Mouse (Mus musculus): Measurements from ENCODE around the gene Srp72. TPM values are rescaled to one million over a fixed set of nuclear protein-coding genes. Genes with fewer than 3 reads are reported as not detected.

Gene Srp72
- total and polyA plus RNA-seq, 3 experiments = 77.4 to 148 (median 85.2) TPM

- dilution Hi-C loops (cut with MboI; ENCODE audit: extremely low pct_ligation_motif_present, extremely low pct_unique_long_range_greater_than_20kb, low sequenced_read_pairs) (no loop called here), in situ Hi-C loops (cut with MboI; ENCODE audit: low pct_ligation_motif_present, low pct_unique_long_range_greater_than_20kb, low sequenced_read_pairs) (no loop called here)
- H3K4me2 ChIP-seq (ENCODE audit: insufficient read depth, low read depth, poor library complexity, severe bottlenecking) = no peak overlapping the region
- no peak for DNase-seq (ENCODE audit: extremely low read depth)
- no peaks in the 10 kb centered on the region for H3K4me1 ChIP-seq (ENCODE audit: control insufficient read depth in 1 of 2, insufficient read depth in 2 of 2)
- H3K9ac ChIP-seq (ENCODE audit: insufficient read depth, low read depth) = no peak overlapping the region
- H3K79me2 ChIP-seq (replicated peaks; ENCODE audit: control insufficient read depth, extremely low read depth, insufficient read depth, poor library complexity, severe bottlenecking) = no peaks in the 10 kb centered on the region
- H3K27me3 ChIP-seq (replicated peaks) = no peaks in the 10 kb centered on the region
- H3K27ac ChIP-seq (ENCODE audit: insufficient read depth, low read depth) = no peak overlapping the region
- no peak overlapping the region for H3K4me3 ChIP-seq (replicated peaks in 1 of 3; ENCODE audit: low read depth in 2 of 3, low read length in 2 of 3, poor library complexity in 1 of 3)
- TF ChIP-seq NELFE (IDR thresholded peaks at IDR 0.05; ENCODE audit: low read depth, low read length) (no peak), CHD2 (IDR thresholded peaks at IDR 0.05; ENCODE audit: low read length) (no peak), ZKSCAN1 (IDR thresholded peaks at IDR 0.05; ENCODE audit: borderline replicate concordance, low read depth, low read length) (no peak), SMC3 (IDR thresholded peaks at IDR 0.05; ENCODE audit: low read depth, low read length) (no peak), BHLHE40 (IDR thresholded peaks at IDR 0.05; ENCODE audit: low read depth, low read length) (no peak), MAFK (IDR thresholded peaks at IDR 0.05; ENCODE audit: insufficient replicate concordance, low read length) (no peak), IRF4 (IDR thresholded peaks at IDR 0.05; ENCODE audit: low read depth, low read length) (no peak)
- peaks cover 3% of the 10 kb centered on the region for H3K9me3 ChIP-seq (replicated peaks; ENCODE audit: low read length)
- no peaks in the 10 kb centered on the region for H3K36me3 ChIP-seq (replicated peaks in 1 of 2; ENCODE audit: control insufficient read depth in 1 of 2, insufficient read depth in 1 of 2, low read length in 1 of 2)
Observed at GRCm38 (mm10) chr5:77039391-77039790, 64.9 kb downstream of the Srp72 start.

GRCm38 (mm10) chr5:77044362-77044761 is 69.9 kb downstream of the Srp72 start:
- Histone ChIP-seq H3K27ac (ENCODE audit: insufficient read depth, low read depth) (no peak overlapping the region), H3K9me3 (replicated peaks; ENCODE audit: low read length) (no peaks in the 10 kb centered on the region), H3K4me2 (ENCODE audit: insufficient read depth, low read depth, poor library complexity, severe bottlenecking) (no peak overlapping the region), H3K9ac (ENCODE audit: insufficient read depth, low read depth) (no peak overlapping the region), H3K79me2 (replicated peaks; ENCODE audit: control insufficient read depth, extremely low read depth, insufficient read depth, poor library complexity, severe bottlenecking) (no peaks in the 10 kb centered on the region), H3K27me3 (replicated peaks) (no peaks in the 10 kb centered on the region), H3K4me3 (replicated peaks in 1 of 3; ENCODE audit: low read depth in 2 of 3, low read length in 2 of 3, poor library complexity in 1 of 3) (no peak overlapping the region), H3K4me1 (ENCODE audit: control insufficient read depth in 1 of 2, insufficient read depth in 2 of 2) (peaks cover 2 to 3% of the 10 kb centered on the region in 2 experiments; a peak in 2 of 4 replicates), H3K36me3 (replicated peaks in 1 of 2; ENCODE audit: control insufficient read depth in 1 of 2, insufficient read depth in 1 of 2, low read length in 1 of 2) (no peaks in the 10 kb centered on the region)
- no peak for DNase-seq (ENCODE audit: extremely low read depth)
- in situ Hi-C loops (cut with MboI; ENCODE audit: low pct_ligation_motif_present, low pct_unique_long_range_greater_than_20kb, low sequenced_read_pairs) (no loop called here), dilution Hi-C loops (cut with MboI; ENCODE audit: extremely low pct_ligation_motif_present, extremely low pct_unique_long_range_greater_than_20kb, low sequenced_read_pairs) (no loop called here)
- TF ChIP-seq SMC3 (IDR thresholded peaks at IDR 0.05; ENCODE audit: low read depth, low read length) = no peak

Other genes starting within 250 kb of the Srp72 start
- 18.4 and 20.9 TPM in 2 replicates for gene Aasdh, start 69.2 kb upstream of the Srp72 start, total RNA-seq (2012; rRNA removed)
- gene Aasdh, start 69.2 kb upstream of the Srp72 start, total RNA-seq (2014; rRNA removed) = 21.4 and 24.2 TPM in 2 replicates
- 20.5 and 21.0 TPM in 2 replicates for gene Aasdh, start 69.2 kb upstream of the Srp72 start, polyA plus RNA-seq (2012; ENCODE audit: insufficient read length, low read depth)
- gene Paics, start 23.4 kb upstream of the Srp72 start, total RNA-seq (2012; rRNA removed) = 274 and 275 TPM in 2 replicates
- 440 and 496 TPM in 2 replicates for gene Paics, start 23.4 kb upstream of the Srp72 start, total RNA-seq (2014; rRNA removed)
- gene Paics, start 23.4 kb upstream of the Srp72 start, polyA plus RNA-seq (2012; ENCODE audit: insufficient read length, low read depth) = 259 and 322 TPM in 2 replicates
- 65.8 and 88.2 TPM in 2 replicates for gene Ppat, start 23.1 kb upstream of the Srp72 start, total RNA-seq (2012; rRNA removed)
- gene Ppat, start 23.1 kb upstream of the Srp72 start, total RNA-seq (2014; rRNA removed) = 156 and 162 TPM in 2 replicates
- gene Ppat, start 23.1 kb upstream of the Srp72 start, polyA plus RNA-seq (2012; ENCODE audit: insufficient read length, low read depth) = 118 and 125 TPM in 2 replicates
- 0.38 TPM in 1 of 2 replicates, not detected in the other for gene Arl9, start 29.4 kb downstream of the Srp72 start, total RNA-seq (2012; rRNA removed)
- gene Arl9, start 29.4 kb downstream of the Srp72 start, total RNA-seq (2014; rRNA removed) = 1.4 TPM in 1 of 2 replicates, not detected in the other
- gene Arl9, start 29.4 kb downstream of the Srp72 start, polyA plus RNA-seq (2012; ENCODE audit: insufficient read length, low read depth) = 2.2 and 2.6 TPM in 2 replicates
- 0.25 TPM in 1 of 2 replicates, not detected in the other for gene Thegl, start 41.3 kb downstream of the Srp72 start, total RNA-seq (2012; rRNA removed)
- gene Thegl, start 41.3 kb downstream of the Srp72 start, total RNA-seq (2014; rRNA removed) = not detected in 2 replicates
- gene Thegl, start 41.3 kb downstream of the Srp72 start, polyA plus RNA-seq (2012; ENCODE audit: insufficient read length, low read depth) = not detected in 2 replicates
- 22.2 and 26.4 TPM in 2 replicates for gene Hopx, start 140.4 kb downstream of the Srp72 start, total RNA-seq (2012; rRNA removed)
- 19.6 and 20.0 TPM in 2 replicates for gene Hopx, start 140.4 kb downstream of the Srp72 start, total RNA-seq (2014; rRNA removed)
- 15.1 and 17.6 TPM in 2 replicates for gene Hopx, start 140.4 kb downstream of the Srp72 start, polyA plus RNA-seq (2012; ENCODE audit: insufficient read length, low read depth)
- gene Spink2, start 236.8 kb downstream of the Srp72 start, total RNA-seq (2012; rRNA removed) = 0.42 and 0.55 TPM in 2 replicates
- not detected in 2 replicates for gene Spink2, start 236.8 kb downstream of the Srp72 start, total RNA-seq (2014; rRNA removed)
- gene Spink2, start 236.8 kb downstream of the Srp72 start, polyA plus RNA-seq (2012; ENCODE audit: insufficient read length, low read depth) = 0.67 and 1.3 TPM in 2 replicates